Mouse (Mus musculus) neural tube, embryonic 11.5 days (tissue): ENCODE results near the gene Trim66. TPM values are rescaled to one million over a fixed set of nuclear protein-coding genes. Genes with fewer than 3 reads are reported as not detected.
A peak's percentile ranks its signal among the peaks of the same experiment; 100 is the strongest.

Experiments used
- ATAC-seq: fragments of 200-750 bp; cut with Nextera tagmentation; 2 replicates; pipeline ENCODE4 v1.8.0; 2017; ENCODE audit warnings: moderate number of reproducible peaks, mild to moderate bottlenecking, moderate TSS enrichment, moderate library complexity; ENCODE audit not compliant: insufficient read depth, low FRiP score, low TSS enrichment
- DNase-seq: peaks from one replicate; pipeline ENCODE4 v3.0.0-alpha.2; 2015; ENCODE audit warnings: low spot score
- H3K27ac ChIP-seq: fragments of 300-500 bp; sonication (generic); 2 replicates; pipeline ENCODE4 v1.5.1; 2014; ENCODE audit warnings: low read depth, mild to moderate bottlenecking, low read length
- H3K27me3 ChIP-seq: fragments of 300-500 bp; sonication (generic); 2 replicates; pipeline ENCODE4 v1.6.1; 2014; ENCODE audit warnings: mild to moderate bottlenecking, low read length, mixed read lengths; ENCODE audit not compliant: control insufficient read depth, insufficient read depth
- H3K36me3 ChIP-seq: fragments of 300-500 bp; sonication (generic); 2 replicates; pipeline ENCODE4 v1.6.1; 2014; ENCODE audit warnings: mild to moderate bottlenecking, low read length, moderate library complexity, mixed read lengths; ENCODE audit not compliant: control insufficient read depth, insufficient read depth
- H3K4me1 ChIP-seq: fragments of 300-500 bp; sonication (generic); 2 replicates; pipeline ENCODE4 v1.6.1; 2014; ENCODE audit warnings: low read length, mixed read lengths; ENCODE audit not compliant: control insufficient read depth, insufficient read depth
- H3K4me2 ChIP-seq: fragments of 300-500 bp; sonication (generic); 2 replicates; pipeline ENCODE4 v1.6.1; 2014; ENCODE audit warnings: low read depth, mild to moderate bottlenecking, moderate library complexity
- H3K4me3 ChIP-seq: fragments of 300-500 bp; sonication (generic); 2 replicates; pipeline ENCODE4 v1.5.1; 2014; ENCODE audit warnings: low read depth, low read length
- H3K9ac ChIP-seq: fragments of 300-500 bp; sonication (generic); 2 replicates; pipeline ENCODE4 v1.6.1; 2014; ENCODE audit warnings: mild to moderate bottlenecking, low read length
- H3K9me3 ChIP-seq: fragments of 300-500 bp; sonication (generic); 2 replicates; pipeline ENCODE4 v1.6.1; 2016; ENCODE audit warnings: low read length; ENCODE audit not compliant: control insufficient read depth
- WGBS: fragments of 180-500 bp; shearing (Covaris S2); extraction: QIAGEN DNeasy Blood & Tissue Kit; methylation state at CpG from one replicate; pipeline ENCODE4 v1.1.7; 2014; 5-methylcytosine and 5-hydroxymethylcytosine counted together
- polyA plus RNA-seq: library from polyadenylated mRNA; unstranded; fragments of >200 nt; fragmentation: Nextera tagmentation; extraction: Ambion mirVana; gene quantifications from 2 replicates; pipeline ENCODE4 v1.2.1, GENCODE M21; 2014

Gene Trim66
- polyA plus RNA-seq, 1 experiment from 2014 or later, result 0.15 TPM

DNA sequence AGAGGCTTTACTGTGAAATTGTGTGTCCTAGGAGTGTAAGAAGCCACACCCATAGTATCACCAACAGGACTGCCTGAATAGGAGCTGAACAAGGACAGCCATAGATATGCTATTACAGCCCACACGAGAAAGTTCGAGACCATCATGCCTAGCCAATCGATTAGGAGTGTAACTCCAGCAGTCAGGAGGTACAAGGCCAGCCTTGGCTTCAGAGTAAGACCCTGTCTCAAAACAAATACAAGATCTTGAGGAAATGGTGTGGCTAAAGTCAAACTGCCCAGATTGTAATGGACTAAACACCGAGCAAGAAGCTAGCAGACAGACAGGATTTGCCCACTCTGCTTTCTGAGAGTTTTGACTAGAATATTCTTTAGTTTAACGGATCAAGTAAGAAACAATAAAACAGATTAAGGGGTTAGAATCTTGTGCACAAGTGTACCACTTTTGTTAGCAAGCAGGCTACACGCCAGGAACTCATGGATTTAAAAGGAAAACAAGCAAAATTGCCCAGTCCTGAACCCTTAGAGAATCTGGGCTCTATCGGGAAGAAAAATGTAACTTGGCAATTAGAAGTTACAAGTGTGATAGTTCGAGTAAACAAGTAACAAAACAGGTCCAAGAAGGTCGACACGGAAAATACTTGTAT, 10.2 kb upstream of the Trim66 start:
- H3K9ac ChIP-seq, result peak overlapping the region; percentile 99
- WGBS, result 22% methylated on average over 10 of the region's 10 CpGs
- peak overlapping the region; percentile 90 for H3K27ac ChIP-seq
- peak overlapping the region; percentile 99 for H3K4me3 ChIP-seq
- peaks cover 6% of the 10 kb centered on the region for H3K36me3 ChIP-seq
- ATAC-seq, result no peak
- DNase-seq, result no peak
- peaks cover 6% of the 10 kb centered on the region; the same call in 1 of the 2 replicates for H3K4me1 ChIP-seq
- no peaks in the 10 kb centered on the region for H3K9me3 ChIP-seq
- H3K27me3 ChIP-seq, result no peaks in the 10 kb centered on the region
- H3K4me2 ChIP-seq, result peak overlapping the region; percentile 78

DNA sequence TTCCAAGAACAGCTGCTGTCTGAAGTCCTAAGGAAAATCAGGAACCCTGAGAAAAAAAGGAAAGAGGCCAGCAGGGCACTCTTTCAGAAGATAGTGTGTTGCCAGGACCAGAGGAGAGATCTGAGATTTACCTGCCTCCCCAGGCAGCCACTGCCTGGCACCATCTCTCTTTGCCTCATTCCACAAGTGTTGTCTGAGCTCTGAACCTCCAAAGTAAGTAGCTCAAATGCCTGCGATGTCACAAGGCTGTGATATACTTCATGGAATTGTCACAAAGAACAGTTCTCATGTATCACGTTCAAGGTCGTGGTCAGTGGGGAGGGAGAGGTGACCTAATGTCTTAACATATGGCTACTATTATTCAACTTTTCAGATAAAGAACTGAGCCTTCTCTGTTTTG, 8.6 kb upstream of the Trim66 start:
- peaks cover 6% of the 10 kb centered on the region; the same call in 1 of the 2 replicates for H3K4me1 ChIP-seq
- no peaks in the 10 kb centered on the region for H3K36me3 ChIP-seq
- 82% methylated on average over 3 of the region's 3 CpGs for WGBS
- no peaks in the 10 kb centered on the region for H3K9me3 ChIP-seq
- no peak overlapping the region for H3K9ac ChIP-seq
- no peak for DNase-seq
- no peak overlapping the region for H3K4me2 ChIP-seq
- H3K4me3 ChIP-seq, result no peak overlapping the region
- no peak overlapping the region for H3K27ac ChIP-seq
- H3K27me3 ChIP-seq, result no peaks in the 10 kb centered on the region
- ATAC-seq, result no peak

DNA sequence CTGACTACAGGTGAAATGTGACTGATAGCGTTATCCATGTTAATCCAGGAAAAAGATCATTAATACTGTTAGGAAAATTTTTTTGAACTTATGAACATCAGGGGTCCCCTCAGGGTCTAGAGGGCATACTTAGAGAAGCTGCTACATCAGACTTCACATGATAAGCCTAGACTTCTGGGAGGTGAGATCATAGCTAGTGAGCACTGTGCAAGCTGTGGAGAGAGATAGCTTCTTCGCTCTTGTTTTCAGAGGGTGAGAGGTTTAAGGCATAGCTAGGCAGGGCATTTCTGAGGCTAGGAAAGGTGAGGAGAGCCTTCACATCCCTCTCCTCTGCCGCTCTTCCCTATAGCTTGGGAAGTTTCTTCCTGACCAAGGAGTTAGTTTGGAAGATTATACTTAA, 3.9 kb upstream of the Trim66 start:
- Histone ChIP-seq H3K4me1 (peaks cover 4% of the 10 kb centered on the region), H3K36me3 (no peaks in the 10 kb centered on the region), H3K9ac (no peak overlapping the region), H3K9me3 (no peaks in the 10 kb centered on the region), H3K4me2 (no peak overlapping the region), H3K4me3 (no peak overlapping the region), H3K27ac (no peak overlapping the region), H3K27me3 (no peaks in the 10 kb centered on the region)
- no peak for ATAC-seq
- DNase-seq, result no peak
- 90% methylated on average over 3 of the region's 3 CpGs for WGBS

DNA sequence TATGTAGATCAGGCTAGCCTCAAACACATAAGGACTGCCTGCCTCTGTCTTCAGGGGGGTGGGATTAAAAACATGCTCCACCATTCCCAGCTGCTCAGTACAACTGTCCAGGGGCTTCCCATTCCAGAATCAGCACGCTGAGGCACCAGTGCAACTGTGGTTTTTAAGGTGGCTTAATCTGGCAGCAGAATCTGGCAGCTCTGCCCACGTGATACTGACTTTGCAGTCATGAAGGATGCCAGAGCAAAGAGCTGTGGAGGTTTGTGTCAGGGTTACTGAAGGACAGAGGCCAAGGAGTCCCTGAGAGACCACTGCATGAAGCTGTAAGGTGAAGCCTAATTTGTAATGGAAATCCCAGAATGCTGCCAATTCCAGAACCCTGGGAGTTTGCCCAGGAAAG, 2.9 kb upstream of the Trim66 start:
- no peak overlapping the region for H3K4me2 ChIP-seq
- H3K4me1 ChIP-seq, result peaks cover 4% of the 10 kb centered on the region
- no peak for ATAC-seq
- no peaks in the 10 kb centered on the region for H3K9me3 ChIP-seq
- H3K9ac ChIP-seq, result no peak overlapping the region
- H3K4me3 ChIP-seq, result no peak overlapping the region
- DNase-seq, result no peak
- WGBS, result 69% methylated on average over 2 of the region's 2 CpGs
- no peaks in the 10 kb centered on the region for H3K36me3 ChIP-seq
- no peaks in the 10 kb centered on the region for H3K27me3 ChIP-seq
- no peak overlapping the region for H3K27ac ChIP-seq

DNA sequence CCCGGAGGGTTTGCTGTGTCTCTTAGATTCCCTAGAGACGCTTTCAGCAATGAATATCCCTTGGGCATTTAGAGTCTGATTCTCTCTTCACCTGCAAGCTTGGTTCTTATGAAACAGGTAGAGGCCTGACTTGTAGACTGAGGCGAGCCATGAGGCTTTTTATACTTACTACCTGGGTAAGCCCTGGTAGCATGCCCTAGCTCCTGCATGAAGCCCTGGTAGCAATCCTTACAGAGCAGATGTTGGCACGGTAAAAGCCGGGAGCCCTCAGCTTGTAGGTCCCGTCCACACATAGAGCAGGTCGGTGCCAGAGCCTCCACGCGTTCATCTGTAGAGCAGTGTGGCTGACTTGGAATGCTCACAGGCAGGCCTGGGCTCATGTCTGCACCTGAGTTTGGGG, 362 bp downstream of the Trim66 start:
- no peak overlapping the region for H3K9ac ChIP-seq
- no peaks in the 10 kb centered on the region for H3K9me3 ChIP-seq
- H3K27me3 ChIP-seq, result no peaks in the 10 kb centered on the region
- H3K4me3 ChIP-seq, result no peak overlapping the region
- H3K4me2 ChIP-seq, result no peak overlapping the region; the same call in 1 of the 2 replicates
- DNase-seq (no peak), ATAC-seq (no peak)
- peaks cover 4% of the 10 kb centered on the region for H3K4me1 ChIP-seq
- WGBS, result 38% methylated on average over 9 of the region's 9 CpGs
- no peaks in the 10 kb centered on the region for H3K36me3 ChIP-seq
- H3K27ac ChIP-seq, result no peak overlapping the region

DNA sequence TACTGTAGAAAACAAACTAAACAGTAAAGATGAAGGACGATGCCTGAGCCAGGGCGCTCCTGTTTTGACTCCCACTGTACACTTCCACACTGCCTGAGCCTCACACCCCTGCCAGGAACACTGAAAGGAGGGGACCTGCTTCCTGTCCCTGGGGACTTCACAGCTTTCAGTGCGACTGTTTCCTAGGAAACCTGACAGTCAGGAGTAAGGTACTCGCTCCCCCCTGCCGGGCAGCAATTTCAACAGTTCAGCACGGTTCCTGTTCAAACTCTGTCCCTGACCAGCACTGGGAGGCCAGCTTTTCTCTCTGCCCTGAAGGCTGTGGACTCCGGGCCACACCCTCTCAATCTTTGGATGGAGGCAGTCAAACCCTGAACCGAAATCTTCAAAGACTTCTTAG, 815 bp downstream of the Trim66 start:
- H3K27ac ChIP-seq, result no peak overlapping the region
- no peaks in the 10 kb centered on the region for H3K27me3 ChIP-seq
- H3K4me3 ChIP-seq, result no peak overlapping the region
- WGBS, result 2% methylated on average over 8 of the region's 8 CpGs
- H3K9me3 ChIP-seq, result no peaks in the 10 kb centered on the region
- peak overlapping the region; percentile 24 for H3K4me2 ChIP-seq
- peak; percentile 72 for ATAC-seq
- H3K4me1 ChIP-seq, result peaks cover 4% of the 10 kb centered on the region
- peak overlapping the region; percentile 44; the same call in 1 of the 2 replicates for H3K9ac ChIP-seq
- peak; percentile 40 for DNase-seq
- no peaks in the 10 kb centered on the region for H3K36me3 ChIP-seq

DNA sequence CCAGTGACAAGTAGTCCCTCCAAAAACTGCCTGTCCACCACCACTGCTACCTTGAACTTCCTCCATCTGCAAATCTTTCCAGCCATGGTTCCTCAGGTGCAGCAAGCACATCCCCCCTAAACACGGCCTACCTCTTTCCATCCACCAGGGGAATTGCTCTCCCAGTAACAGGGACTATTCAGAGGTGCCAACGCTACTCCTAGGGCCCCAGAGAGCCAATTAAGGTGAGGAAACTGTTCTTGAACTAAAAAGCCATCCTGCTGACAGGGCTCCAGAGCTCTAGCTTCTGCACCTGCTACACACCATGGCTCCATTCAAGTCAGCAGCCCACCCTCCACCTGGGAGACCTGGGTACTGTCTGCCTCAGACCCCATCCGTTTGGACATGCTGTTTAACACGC, 10.4 kb downstream of the Trim66 start:
- H3K9ac ChIP-seq, result no peak overlapping the region
- ATAC-seq, result no peak
- no peak overlapping the region for H3K27ac ChIP-seq
- H3K9me3 ChIP-seq, result no peaks in the 10 kb centered on the region
- WGBS, result 49% methylated on average over 4 of the region's 4 CpGs
- peaks cover 3% of the 10 kb centered on the region; the same call in 1 of the 2 replicates for H3K4me1 ChIP-seq
- no peak overlapping the region for H3K4me2 ChIP-seq
- H3K36me3 ChIP-seq, result no peaks in the 10 kb centered on the region
- peaks cover 4% of the 10 kb centered on the region; the same call in 1 of the 2 replicates for H3K27me3 ChIP-seq
- DNase-seq, result no peak
- H3K4me3 ChIP-seq, result no peak overlapping the region

DNA sequence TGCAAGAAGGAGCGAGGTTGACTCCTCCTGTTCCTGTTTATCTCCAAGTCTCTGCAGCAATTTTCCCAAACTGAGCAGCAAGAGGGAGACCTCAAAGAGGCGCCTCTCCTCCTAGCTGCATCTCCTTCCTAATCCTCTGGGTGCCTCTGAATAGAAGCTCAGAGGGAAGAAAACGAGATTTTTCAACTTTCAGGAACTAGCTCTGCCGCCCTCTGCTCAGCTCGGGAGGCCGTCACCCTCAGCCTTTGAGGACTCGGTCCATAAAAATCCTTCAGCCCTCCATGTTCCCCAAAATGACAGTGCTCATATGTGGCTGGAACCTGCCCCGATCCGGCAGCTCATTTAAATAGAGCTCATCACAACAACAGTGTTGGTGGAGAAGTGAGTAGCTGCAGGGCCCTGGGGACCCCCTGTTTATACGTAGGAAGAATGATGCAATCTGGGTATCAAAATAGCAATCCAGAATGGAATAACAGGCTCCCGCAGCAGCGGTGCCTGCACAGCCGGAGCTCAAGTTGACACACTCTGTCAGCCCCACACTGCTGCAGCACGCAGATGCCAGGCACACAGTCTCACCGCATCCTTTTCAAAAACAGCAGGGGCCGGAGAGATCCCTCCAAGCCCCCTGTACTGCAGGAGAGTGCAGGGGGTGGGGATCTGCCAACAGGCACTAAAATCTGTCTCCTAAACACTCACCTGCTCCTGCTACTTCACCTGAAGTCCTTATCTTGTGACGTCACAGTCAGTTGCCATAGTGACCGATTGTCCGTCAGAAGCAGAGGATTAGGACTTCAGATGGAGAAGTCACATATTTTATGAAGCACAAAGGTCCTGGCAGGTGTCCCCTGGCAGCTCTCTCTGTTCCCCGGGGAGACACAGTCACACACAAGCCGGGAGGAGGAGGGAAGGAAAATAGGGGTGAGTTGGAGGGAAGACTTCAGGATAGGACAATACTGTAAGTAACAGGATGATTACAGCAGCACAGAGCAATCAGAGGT, 14.3 kb downstream of the Trim66 start:
- Histone ChIP-seq H3K36me3 (no peaks in the 10 kb centered on the region), H3K27me3 (peaks cover 4% of the 10 kb centered on the region; the same call in 1 of the 2 replicates)
- ATAC-seq, result 0 out of 2 replicates have a peak, but pooled peaks have one; percentile 61

More for the DNA sequence above, 14.3 kb downstream of the Trim66 start:
- Histone ChIP-seq H3K9me3 (no peaks in the 10 kb centered on the region), H3K4me2 (peak overlapping the region; percentile 32), H3K4me1 (peaks cover 3% of the 10 kb centered on the region; the same call in 1 of the 2 replicates), H3K9ac (peak overlapping the region; percentile 18; the same call in 1 of the 2 replicates), H3K4me3 (no peak overlapping the region), H3K27ac (no peak overlapping the region)
- 16% methylated on average over 21 of the region's 21 CpGs for WGBS
- no peak for DNase-seq
